Mouse (Mus musculus): Measurements from ENCODE around the gene Fam163a. TPM values are rescaled to one million over a fixed set of nuclear protein-coding genes. Genes with fewer than 3 reads are reported as not detected.
A peak's percentile ranks its signal among the peaks of the same experiment; 100 is the strongest.
"Not testable (repeated sequence)": the region's sequence is repeated elsewhere in the genome, so short reads cannot be mapped to it uniquely, and the experiment has no call there.

The Fam163a gene
- 1.8 and 2.9 TPM in 2 replicates for polyA plus RNA-seq (2015; fragmentation: Nextera tagmentation; extraction: Ambion mirVana)

- Histone ChIP-seq H3K36me3 (no peaks in the 10 kb centered on the region), H3K4me1 (replicated peaks) (peaks cover 22% of the 10 kb centered on the region), H3K4me3 (peak within 1 kb of the TSS; percentile 57), H3K27ac (no peak within 1 kb of the TSS), H3K9ac (peak within 1 kb of the TSS; percentile 45), H3K27me3 (peaks cover 49% of the 10 kb centered on the region), H3K4me2 (peak within 1 kb of the TSS; percentile 87), H3K9me3 (replicated peaks) (no peaks in the 10 kb centered on the region)
- under 1% methylated on average over 35 of the region's 44 CpGs for WGBS
- ATAC-seq (replicated peaks; ENCODE audit: insufficient number of reproducible peaks, insufficient read depth, low FRiP score, low read depth) = peak; percentile 65; the same call in 1 of the 2 replicates
Measured at GRCm38 (mm10) chr1:156204656-156205131, at the start of gene Fam163a. TSS of gene Fam163a (minus strand) at chr1:156205026.

DNA sequence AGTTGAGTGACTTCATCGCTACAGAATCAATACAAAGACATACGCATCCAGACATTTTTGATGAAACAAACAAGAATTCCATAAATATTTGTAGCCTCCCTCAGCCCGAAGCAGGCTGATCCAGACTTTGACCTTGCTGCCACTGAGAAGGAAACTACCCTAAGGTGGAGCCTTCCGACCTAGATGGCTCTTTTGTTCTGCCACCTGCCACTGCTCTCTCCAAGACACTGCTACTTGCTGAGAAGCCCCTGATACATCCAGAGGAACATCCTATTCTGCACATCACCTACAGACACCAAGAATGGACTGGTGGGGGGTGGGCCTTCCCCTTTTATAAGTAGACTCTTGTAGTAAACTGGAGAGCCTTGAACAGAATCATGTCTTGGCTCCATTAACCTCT lies 46.3 kb upstream of the Fam163a start:
- H3K4me2 ChIP-seq; H3K36me3 ChIP-seq; H3K27ac ChIP-seq; H3K4me3 ChIP-seq; H3K27me3 ChIP-seq; H3K4me1 ChIP-seq (replicated peaks); H3K9me3 ChIP-seq (replicated peaks); H3K9ac ChIP-seq; ATAC-seq (replicated peaks; ENCODE audit: insufficient number of reproducible peaks, insufficient read depth, low FRiP score, low read depth): not testable (repeated sequence)
- WGBS = 75% methylated on average over 4 of the region's 4 CpGs

DNA sequence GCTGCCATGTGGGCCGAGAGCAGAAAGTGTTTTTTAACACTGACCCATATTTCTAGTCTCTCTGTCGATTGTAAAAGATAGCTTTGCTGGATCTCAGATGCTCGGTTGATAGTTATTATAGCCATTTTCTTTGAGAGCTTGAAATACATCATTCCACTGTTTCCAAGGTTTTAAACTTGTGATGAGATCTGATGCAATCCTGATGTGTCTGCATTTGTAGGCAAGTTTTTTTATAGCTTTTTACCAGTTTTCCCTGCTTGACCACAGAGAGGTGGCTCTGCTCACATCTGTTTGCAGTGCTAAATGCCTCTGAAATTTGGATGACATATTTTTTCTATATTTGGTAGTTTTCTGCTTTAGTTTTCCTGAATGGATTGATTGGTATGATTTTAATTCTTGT lies 43.1 kb upstream of the Fam163a start:
- no peak overlapping the region for H3K9ac ChIP-seq
- no peak overlapping the region for H3K4me3 ChIP-seq
- no peaks in the 10 kb centered on the region for H3K4me1 ChIP-seq (replicated peaks)
- no peaks in the 10 kb centered on the region for H3K36me3 ChIP-seq
- no peak overlapping the region for H3K4me2 ChIP-seq
- H3K9me3 ChIP-seq (replicated peaks) = no peaks in the 10 kb centered on the region
- peaks cover 2% of the 10 kb centered on the region; the same call in 1 of the 2 replicates for H3K27me3 ChIP-seq
- 65% methylated on average over 3 of the region's 3 CpGs for WGBS
- H3K27ac ChIP-seq = no peak overlapping the region
- no peak for ATAC-seq (replicated peaks; ENCODE audit: insufficient number of reproducible peaks, insufficient read depth, low FRiP score, low read depth)

GRCm38 (mm10) chr1:156241713-156242348 lies 37.0 kb upstream of the Fam163a start:
- Histone ChIP-seq H3K27ac (no peak overlapping the region), H3K9me3 (replicated peaks) (no peaks in the 10 kb centered on the region), H3K4me1 (replicated peaks) (0 out of 2 replicates have a peak, but pooled peaks cover 3% of the 10 kb centered on the region), H3K4me2 (no peak overlapping the region), H3K27me3 (peaks cover 9% of the 10 kb centered on the region; the same call in 1 of the 2 replicates), H3K9ac (no peak overlapping the region), H3K4me3 (no peak overlapping the region), H3K36me3 (no peaks in the 10 kb centered on the region)
- 8% methylated on average over 14 of the region's 14 CpGs for WGBS
- ATAC-seq (replicated peaks; ENCODE audit: insufficient number of reproducible peaks, insufficient read depth, low FRiP score, low read depth) = no peak

DNA sequence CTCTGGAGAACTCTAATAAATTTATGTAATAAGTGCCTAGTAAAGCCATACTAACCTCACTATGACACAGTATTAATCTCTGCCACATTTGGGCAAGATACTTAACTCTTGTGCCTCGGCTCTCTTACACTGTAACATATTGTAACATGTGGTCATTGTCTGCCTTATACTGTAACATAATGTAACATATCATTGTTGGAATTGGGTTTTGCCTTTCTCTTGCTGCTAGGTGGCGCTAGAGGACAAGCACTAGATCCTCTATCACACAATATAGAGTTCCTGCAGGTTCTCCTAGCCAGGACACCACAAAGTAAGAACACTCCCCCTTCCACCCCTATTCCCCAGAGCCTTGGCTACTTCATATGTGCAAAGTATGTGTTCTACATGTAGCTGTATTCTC lies 36.2 kb upstream of the Fam163a start:
- Histone ChIP-seq H3K9ac (no peak overlapping the region), H3K27ac (no peak overlapping the region), H3K4me2 (no peak overlapping the region), H3K9me3 (replicated peaks) (no peaks in the 10 kb centered on the region), H3K4me1 (replicated peaks) (0 out of 2 replicates have a peak, but pooled peaks cover 3% of the 10 kb centered on the region), H3K36me3 (no peaks in the 10 kb centered on the region), H3K27me3 (peaks cover 9% of the 10 kb centered on the region; the same call in 1 of the 2 replicates), H3K4me3 (no peak overlapping the region)
- ATAC-seq (replicated peaks; ENCODE audit: insufficient number of reproducible peaks, insufficient read depth, low FRiP score, low read depth) = no peak
- 39% methylated on average over 2 of the region's 2 CpGs for WGBS

- Histone ChIP-seq H3K4me2 (no peak overlapping the region), H3K36me3 (no peaks in the 10 kb centered on the region), H3K9me3 (replicated peaks) (no peaks in the 10 kb centered on the region), H3K4me1 (replicated peaks) (peaks cover 11% of the 10 kb centered on the region), H3K27me3 (no peaks in the 10 kb centered on the region), H3K9ac (no peak overlapping the region), H3K27ac (peak overlapping the region; percentile 46), H3K4me3 (no peak overlapping the region)
- ATAC-seq (replicated peaks; ENCODE audit: insufficient number of reproducible peaks, insufficient read depth, low FRiP score, low read depth) = no peak
- 90% methylated on average over 6 of the region's 6 CpGs for WGBS
Measured at GRCm38 (mm10) chr1:156231122-156231521, 26.3 kb upstream of the Fam163a start.

- Histone ChIP-seq H3K27me3 (no peaks in the 10 kb centered on the region), H3K4me1 (replicated peaks) (peaks cover 11% of the 10 kb centered on the region), H3K4me3 (no peak overlapping the region), H3K9me3 (replicated peaks) (no peaks in the 10 kb centered on the region), H3K4me2 (no peak overlapping the region), H3K27ac (peak overlapping the region; percentile 46), H3K9ac (no peak overlapping the region), H3K36me3 (no peaks in the 10 kb centered on the region)
- ATAC-seq (replicated peaks; ENCODE audit: insufficient number of reproducible peaks, insufficient read depth, low FRiP score, low read depth) = peak; percentile 71
- WGBS = 29% methylated on average over 9 of the region's 9 CpGs
Measured at GRCm38 (mm10) chr1:156230339-156231089, 25.7 kb upstream of the Fam163a start.

DNA sequence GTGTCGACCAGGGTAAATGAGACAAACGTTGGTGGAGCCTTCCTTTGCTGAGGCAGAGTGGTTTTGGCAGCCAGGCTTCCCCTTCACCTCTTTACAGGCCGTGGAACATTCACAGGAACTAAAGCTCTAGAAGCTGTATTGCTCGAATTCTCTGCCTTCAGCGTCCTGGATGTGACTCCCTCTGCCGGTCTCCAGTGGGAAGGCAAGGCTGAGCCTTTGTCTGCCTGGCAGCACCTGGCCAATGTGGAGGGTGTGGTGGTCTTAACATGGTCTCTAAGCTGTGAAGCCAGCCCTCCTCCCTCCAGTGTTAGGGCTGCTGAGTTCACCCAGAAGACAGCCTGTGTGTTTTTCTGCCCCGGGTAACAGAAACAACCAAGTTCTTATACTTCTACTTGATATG lies 24.6 kb upstream of the Fam163a start:
- Histone ChIP-seq H3K36me3 (no peaks in the 10 kb centered on the region), H3K27me3 (no peaks in the 10 kb centered on the region), H3K4me3 (no peak overlapping the region), H3K4me1 (replicated peaks) (peaks cover 11% of the 10 kb centered on the region), H3K9ac (no peak overlapping the region), H3K4me2 (no peak overlapping the region), H3K9me3 (replicated peaks) (no peaks in the 10 kb centered on the region), H3K27ac (no peak overlapping the region)
- ATAC-seq (replicated peaks; ENCODE audit: insufficient number of reproducible peaks, insufficient read depth, low FRiP score, low read depth) = no peak
- 22% methylated on average over 7 of the region's 7 CpGs for WGBS

DNA sequence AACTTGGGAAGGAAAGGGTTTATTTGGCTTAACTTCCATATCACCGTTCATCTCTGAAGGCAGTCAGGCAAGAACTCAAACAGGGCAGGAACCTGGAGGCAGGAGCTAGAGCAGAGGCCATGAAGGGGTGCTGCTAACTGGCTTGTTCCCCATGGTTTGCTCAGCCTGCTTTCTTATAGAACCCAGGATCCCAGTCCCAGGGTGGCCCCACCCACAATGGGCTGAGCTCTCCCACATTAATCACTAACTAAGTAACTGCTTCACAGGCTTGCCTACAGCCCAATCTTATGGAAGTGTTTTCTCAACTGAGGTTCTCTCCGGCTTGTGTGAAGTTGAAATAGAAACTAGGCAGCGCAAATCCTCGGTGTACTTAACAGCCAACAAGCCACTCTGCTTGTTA lies 23.9 kb upstream of the Fam163a start:
- H3K9ac ChIP-seq = no peak overlapping the region
- H3K4me2 ChIP-seq = no peak overlapping the region
- no peaks in the 10 kb centered on the region for H3K36me3 ChIP-seq
- no peak for ATAC-seq (replicated peaks; ENCODE audit: insufficient number of reproducible peaks, insufficient read depth, low FRiP score, low read depth)
- no peak overlapping the region for H3K27ac ChIP-seq
- no peaks in the 10 kb centered on the region for H3K27me3 ChIP-seq
- H3K4me1 ChIP-seq (replicated peaks) = peaks cover 11% of the 10 kb centered on the region
- H3K4me3 ChIP-seq = no peak overlapping the region
- 77% methylated on average over 4 of the region's 4 CpGs for WGBS
- no peaks in the 10 kb centered on the region for H3K9me3 ChIP-seq (replicated peaks)

DNA sequence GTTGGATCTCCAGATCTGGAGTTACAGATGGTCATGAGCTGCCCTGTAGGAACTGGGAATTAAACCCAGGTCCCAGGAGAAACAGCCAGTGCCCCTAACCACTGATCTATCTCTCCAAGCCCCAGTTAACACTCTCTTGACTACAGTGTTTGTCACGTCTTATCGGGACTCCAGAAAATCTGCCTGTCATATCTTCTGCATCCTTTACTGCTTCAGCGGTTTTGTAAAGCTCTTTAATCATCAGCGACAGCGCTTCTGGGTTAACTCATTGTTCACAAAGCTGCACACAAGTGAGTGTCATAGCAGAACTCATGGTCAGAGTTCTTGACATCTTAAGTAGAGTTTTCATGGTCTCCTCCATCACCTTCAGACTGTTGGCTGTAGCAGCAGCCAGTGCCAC lies 22.1 kb upstream of the Fam163a start:
- Histone ChIP-seq H3K9ac (no peak overlapping the region), H3K27me3 (no peaks in the 10 kb centered on the region), H3K36me3 (no peaks in the 10 kb centered on the region), H3K4me3 (no peak overlapping the region), H3K27ac (no peak overlapping the region), H3K4me2 (no peak overlapping the region), H3K9me3 (replicated peaks) (no peaks in the 10 kb centered on the region), H3K4me1 (replicated peaks) (peaks cover 27% of the 10 kb centered on the region)
- 49% methylated on average over 5 of the region's 5 CpGs for WGBS
- ATAC-seq (replicated peaks; ENCODE audit: insufficient number of reproducible peaks, insufficient read depth, low FRiP score, low read depth) = no peak

GRCm38 (mm10) chr1:156222205-156223000 lies 17.6 kb upstream of the Fam163a start:
- Histone ChIP-seq H3K9ac (no peak overlapping the region), H3K27ac (peak overlapping the region; percentile 59), H3K9me3 (replicated peaks) (no peaks in the 10 kb centered on the region), H3K36me3 (no peaks in the 10 kb centered on the region), H3K4me1 (replicated peaks) (peaks cover 38% of the 10 kb centered on the region), H3K4me3 (no peak overlapping the region), H3K27me3 (no peaks in the 10 kb centered on the region), H3K4me2 (peak overlapping the region; percentile 31; the same call in 1 of the 2 replicates)
- peak; percentile 70 for ATAC-seq (replicated peaks; ENCODE audit: insufficient number of reproducible peaks, insufficient read depth, low FRiP score, low read depth)
- 37% methylated on average over 13 of the region's 13 CpGs for WGBS
